Mouse (Mus musculus) liver, embryonic 14.5 days (tissue): ENCODE measurements at regions not wholly inside any gene's neighbourhood (a gene's known extent, or its start where the extent isn't known, plus 50 kb on each side); places are given as distances from the start of the nearest gene placed in this dataset.

Experiments used
- ATAC-seq: fragments of 200-750 bp; cut with Nextera tagmentation; 2 replicates; pipeline ENCODE4 v1.8.0; 2017; ENCODE audit warnings: moderate number of reproducible peaks, mild to moderate bottlenecking, moderate library complexity; ENCODE audit not compliant: insufficient read depth
- DNase-seq, 3 experiments: peaks; one replicate each; pipeline ENCODE4 v3.0.0-alpha.2; 2012 to 2013; ENCODE audit warnings: low read depth in 3 of 3, low spot score in 3 of 3
- H3K27ac ChIP-seq: fragments of 300-500 bp; sonication (generic); 2 replicates; pipeline ENCODE4 v1.5.1; 2014; ENCODE audit warnings: moderate library complexity, mild to moderate bottlenecking, control low read depth, inconsistent platforms
- H3K27me3 ChIP-seq: fragments of 300-500 bp; sonication (generic); 2 replicates; pipeline ENCODE4 v1.6.1; 2014; ENCODE audit warnings: mild to moderate bottlenecking, low read length, moderate library complexity; ENCODE audit not compliant: control insufficient read depth, insufficient read depth
- H3K36me3 ChIP-seq: fragments of 300-500 bp; sonication (generic); replicated peaks from 2 replicates; pipeline ENCODE4 v1.6.1; 2014; ENCODE audit warnings: low read depth; ENCODE audit not compliant: control insufficient read depth, insufficient read depth
- H3K4me1 ChIP-seq, 2 experiments: fragments of 200-500 bp in 1 of 2; fragments of 300-500 bp in 1 of 2; sonication (generic) in 1 of 2; replicated peaks; 2 replicates each; pipeline ENCODE4 v1.6.1; 2012 to 2014; ENCODE audit warnings: antibody characterized with exemption in 1 of 2, inconsistent platforms in 1 of 2, low read length in 1 of 2; ENCODE audit not compliant: control insufficient read depth in 2 of 2, insufficient read depth in 2 of 2
- H3K4me2 ChIP-seq: fragments of 300-500 bp; sonication (generic); 2 replicates; pipeline ENCODE4 v1.6.1; 2014; ENCODE audit warnings: low read depth, mild to moderate bottlenecking, control low read depth, moderate library complexity
- H3K4me3 ChIP-seq, 2 experiments: fragments of 200-500 bp in 1 of 2; fragments of 300-500 bp in 1 of 2; sonication (generic) in 1 of 2; 2 replicates each; pipeline ENCODE4 v1.5.1; 2012 to 2014; ENCODE audit warnings: low read depth in 2 of 2, low read length in 2 of 2, mild to moderate bottlenecking in 2 of 2, control low read depth in 1 of 2, inconsistent platforms in 1 of 2, moderate library complexity in 1 of 2; ENCODE audit not compliant: insufficient read depth in 1 of 2
- H3K9ac ChIP-seq: fragments of 300-500 bp; sonication (generic); replicated peaks from 2 replicates; pipeline ENCODE4 v1.6.1; 2014; ENCODE audit warnings: mild to moderate bottlenecking, control low read depth, moderate library complexity
- H3K9me3 ChIP-seq: fragments of 300-500 bp; sonication (generic); 2 replicates; pipeline ENCODE4 v1.6.1; 2016; ENCODE audit warnings: low read length, mixed read lengths; ENCODE audit not compliant: control insufficient read depth
- CTCF ChIP-seq: IDR thresholded peaks from 2 replicates; pipeline ENCODE4 v1.5.1; 2016; ENCODE audit warnings: antibody characterized with exemption, low read depth, control low read depth
- EP300 ChIP-seq: IDR thresholded peaks from 2 replicates; pipeline ENCODE4 v1.6.1; 2016; ENCODE audit warnings: antibody characterized with exemption, low read depth
- WGBS: fragments of 180-500 bp; shearing (Covaris S2); extraction: QIAGEN DNeasy Blood & Tissue Kit; methylation state at CpG from one replicate; pipeline ENCODE4 v1.1.7; 2014; ENCODE audit not compliant: insufficient replicate concordance; 5-methylcytosine and 5-hydroxymethylcytosine counted together

DNA sequence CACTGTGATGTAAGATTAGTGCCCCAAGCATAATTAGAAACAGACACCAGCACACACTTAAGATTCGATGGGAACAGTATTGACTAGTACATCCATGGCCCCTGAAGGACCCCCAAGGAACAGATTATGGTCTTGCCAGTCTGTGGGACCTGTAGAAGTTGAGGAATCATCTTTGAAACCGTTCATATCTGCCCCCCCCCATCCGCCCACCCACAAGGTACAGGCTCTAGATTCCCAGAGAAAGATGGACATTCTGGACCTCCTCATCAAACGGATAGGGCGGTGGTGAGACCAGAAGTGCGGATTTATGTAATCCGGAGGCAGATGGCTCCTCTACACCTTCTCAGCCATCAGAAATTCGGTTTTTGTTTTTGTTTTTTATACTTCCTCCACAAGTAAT is 109.1 kb downstream of the Ddx11 start:
- ATAC-seq (no peak), DNase-seq (no peak)
- Histone ChIP-seq H3K4me1 (no peaks in the 10 kb centered on the region), H3K4me3 (no peak overlapping the region), H3K27ac (no peak overlapping the region), H3K36me3 (no peaks in the 10 kb centered on the region), H3K9me3 (no peaks in the 10 kb centered on the region), H3K9ac (no peak overlapping the region), H3K4me2 (no peak overlapping the region), H3K27me3 (no peaks in the 10 kb centered on the region)
- TF ChIP-seq EP300 (no peak), CTCF (no peak)
- WGBS, result 67% methylated on average over 8 of the region's 8 CpGs

DNA sequence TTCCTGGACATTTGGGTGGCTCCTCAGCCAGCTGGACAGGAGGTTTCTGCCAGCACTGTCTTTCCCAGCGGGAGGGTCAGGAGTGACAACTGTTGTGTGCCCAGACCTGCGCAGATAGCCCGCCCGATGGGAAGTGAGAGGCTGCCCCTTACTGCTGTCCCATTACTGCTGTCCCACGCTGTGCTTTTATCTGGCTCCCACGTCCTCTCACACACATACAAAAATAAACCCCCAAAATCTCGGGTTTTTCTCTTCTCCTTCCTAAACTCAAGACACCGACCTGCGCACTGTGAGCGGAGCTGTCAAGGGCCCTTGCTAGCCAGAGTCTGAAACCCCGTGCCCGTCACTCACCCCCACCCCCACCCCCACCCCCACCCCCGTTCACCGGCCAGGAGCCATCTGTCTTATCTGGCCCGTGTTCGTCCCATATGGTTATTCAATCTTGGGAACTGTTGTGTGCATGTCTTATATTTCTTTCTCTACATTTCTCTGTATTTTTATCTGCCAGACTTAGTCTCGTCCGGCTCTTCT is 109.6 kb downstream of the Ddx11 start:
- Histone ChIP-seq H3K9me3 (no peaks in the 10 kb centered on the region), H3K4me3 (no peak overlapping the region), H3K27me3 (no peaks in the 10 kb centered on the region), H3K4me2 (no peak overlapping the region), H3K27ac (no peak overlapping the region), H3K4me1 (no peaks in the 10 kb centered on the region), H3K9ac (no peak overlapping the region), H3K36me3 (no peaks in the 10 kb centered on the region)
- DNase-seq (no peak), ATAC-seq (no peak)
- WGBS, result 53% methylated on average over 18 of the region's 18 CpGs
- no peak for TF ChIP-seq EP300
- no peak for TF ChIP-seq CTCF

- no peak overlapping the region for H3K4me2 ChIP-seq
- H3K27ac ChIP-seq, result no peak overlapping the region
- no peaks in the 10 kb centered on the region for H3K4me1 ChIP-seq
- DNase-seq (no peak), ATAC-seq (no peak)
- no peaks in the 10 kb centered on the region for H3K36me3 ChIP-seq
- no peak for TF ChIP-seq EP300
- TF ChIP-seq CTCF, result no peak; the same call in 1 of the 2 replicates
- H3K27me3 ChIP-seq, result no peaks in the 10 kb centered on the region
- no peak overlapping the region for H3K9ac ChIP-seq
- H3K4me3 ChIP-seq, result no peak overlapping the region
- 30% methylated on average over 12 of the region's 12 CpGs for WGBS
- no peaks in the 10 kb centered on the region for H3K9me3 ChIP-seq
Measured at GRCm38 (mm10) chr17:66233451-66233951, 110.2 kb downstream of the Ddx11 start.

- Histone ChIP-seq H3K4me2 (no peak overlapping the region), H3K9me3 (no peaks in the 10 kb centered on the region), H3K36me3 (no peaks in the 10 kb centered on the region), H3K27me3 (no peaks in the 10 kb centered on the region), H3K27ac (no peak overlapping the region), H3K4me3 (no peak overlapping the region), H3K4me1 (no peaks in the 10 kb centered on the region), H3K9ac (no peak overlapping the region)
- DNase-seq, result no peak
- 69% methylated on average over 19 of the region's 19 CpGs for WGBS
- no peak for ATAC-seq
- TF ChIP-seq EP300, result no peak
- TF ChIP-seq CTCF, result no peak
Measured at GRCm38 (mm10) chr17:66234432-66234831, 111.1 kb downstream of the Ddx11 start.

GRCm38 (mm10) chr17:66235096-66235805 is 111.9 kb downstream of the Ddx11 start:
- ATAC-seq (no peak), DNase-seq (peak; percentile 36 to 38 (median 36))
- H3K9ac ChIP-seq, result no peak overlapping the region
- no peak overlapping the region for H3K4me2 ChIP-seq
- no peak overlapping the region for H3K27ac ChIP-seq
- H3K9me3 ChIP-seq, result no peaks in the 10 kb centered on the region
- no peaks in the 10 kb centered on the region for H3K27me3 ChIP-seq
- H3K4me3 ChIP-seq, result no peak overlapping the region
- peak; percentile 97 for TF ChIP-seq CTCF
- no peak for TF ChIP-seq EP300
- no peaks in the 10 kb centered on the region for H3K36me3 ChIP-seq
- no peaks in the 10 kb centered on the region for H3K4me1 ChIP-seq
- WGBS, result 6% methylated on average over 19 of the region's 19 CpGs
